Mouse (Mus musculus) spleen, adult 2 months (tissue): ENCODE measurements around the gene Pak4.

Experiments used
- CTCF ChIP-seq: fragments of 200-500 bp; IDR thresholded peaks from 2 replicates; pipeline ENCODE4 v1.5.1; 2011; ENCODE audit warnings: mild to moderate bottlenecking, inconsistent platforms; ENCODE audit not compliant: insufficient read depth, insufficient read length, insufficient replicate concordance; ENCODE audit errors: extremely low read depth
- POLR2A ChIP-seq: fragments of 200-500 bp; IDR thresholded peaks from 2 replicates; pipeline ENCODE4 v1.6.1; 2011; ENCODE audit warnings: low read depth, low read length, inconsistent platforms

DNA sequence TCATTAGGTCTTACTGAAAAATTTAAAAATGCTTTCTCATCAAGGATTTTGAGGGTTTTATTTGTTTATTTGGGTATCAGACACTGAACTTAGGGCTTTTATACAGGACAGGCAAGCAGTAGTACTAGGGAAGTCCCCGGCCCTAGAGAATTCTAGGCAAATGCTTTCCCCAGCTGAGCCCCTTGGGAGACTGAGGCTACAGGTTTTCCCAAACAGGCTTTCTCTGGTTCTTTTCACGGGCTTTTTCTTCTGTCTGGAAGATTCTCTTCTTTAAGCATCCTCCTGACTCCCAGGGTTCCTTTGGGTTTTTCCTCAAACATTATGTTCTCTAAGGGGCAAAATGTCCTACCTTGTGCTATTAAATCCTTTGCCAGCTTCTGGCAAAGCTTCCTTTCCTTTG lies 966 bp upstream of the Pak4 start:
- TF ChIP-seq CTCF (no peak), POLR2A (no peak)
